Mouse (Mus musculus) stomach, postnatal 0 days (tissue): ENCODE measurements around the gene Arhgef38.

ENCODE experiments used
- CTCF ChIP-seq: IDR thresholded peaks from 2 replicates; pipeline ENCODE4 v1.5.1; 2016; ENCODE audit warnings: antibody characterized with exemption, low read depth, mild to moderate bottlenecking, moderate library complexity
- EP300 ChIP-seq: optimal IDR thresholded peaks from 2 replicates; pipeline ENCODE3; 2016; ENCODE audit warnings: antibody characterized with exemption

GRCm38 (mm10) chr3:133111741-133112140 lies 123.0 kb downstream of the Arhgef38 start:
- TF ChIP-seq EP300 = no peak
- peak; percentile 77 for TF ChIP-seq CTCF
